Mouse (Mus musculus): ENCODE results near the gene Socs7. TPM values are rescaled to one million over a fixed set of nuclear protein-coding genes. Genes with fewer than 3 reads are reported as not detected.
A peak's percentile ranks its signal among the peaks of the same experiment; 100 is the strongest.

The Socs7 gene
- polyA plus RNA-seq, 1 experiment from 2014 or later: 9.0 TPM

GRCm38 (mm10) chr11:97368501-97368900 lies 6.2 kb downstream of the Socs7 start:
- Histone ChIP-seq H3K36me3 (no peaks in the 10 kb centered on the region), H3K4me2 (no peak overlapping the region), H3K4me1 (replicated peaks) (peaks cover 51% of the 10 kb centered on the region), H3K9me3 (no peaks in the 10 kb centered on the region), H3K4me3 (no peak overlapping the region), H3K27ac (replicated peaks) (no peak overlapping the region), H3K9ac (no peak overlapping the region), H3K27me3 (no peaks in the 10 kb centered on the region)
- ATAC-seq (ENCODE audit: low FRiP score, low read depth): no peak
- 78% methylated on average over 5 of the region's 5 CpGs for WGBS

- Histone ChIP-seq H3K27me3 (no peaks in the 10 kb centered on the region), H3K4me1 (replicated peaks) (peaks cover 31% of the 10 kb centered on the region), H3K36me3 (peaks cover 10% of the 10 kb centered on the region), H3K4me2 (no peak overlapping the region), H3K9ac (no peak overlapping the region), H3K9me3 (no peaks in the 10 kb centered on the region), H3K4me3 (no peak overlapping the region), H3K27ac (replicated peaks) (peak overlapping the region; percentile 63; the same call in 1 of the 2 replicates)
- no peak for ATAC-seq (ENCODE audit: low FRiP score, low read depth)
- 51% methylated on average over 7 of the region's 7 CpGs for WGBS
These were observed 8.2 kb downstream of the Socs7 start for GRCm38 (mm10) chr11:97370329-97371091.

GRCm38 (mm10) chr11:97372159-97372864 lies 10.0 kb downstream of the Socs7 start:
- ATAC-seq (ENCODE audit: low FRiP score, low read depth): no peak
- Histone ChIP-seq H3K27me3 (no peaks in the 10 kb centered on the region), H3K4me1 (replicated peaks) (peaks cover 18% of the 10 kb centered on the region), H3K9me3 (no peaks in the 10 kb centered on the region), H3K27ac (replicated peaks) (no peak overlapping the region), H3K36me3 (peaks cover 21% of the 10 kb centered on the region), H3K4me2 (no peak overlapping the region), H3K4me3 (no peak overlapping the region), H3K9ac (no peak overlapping the region)
- WGBS: 88% methylated on average over 6 of the region's 6 CpGs

DNA sequence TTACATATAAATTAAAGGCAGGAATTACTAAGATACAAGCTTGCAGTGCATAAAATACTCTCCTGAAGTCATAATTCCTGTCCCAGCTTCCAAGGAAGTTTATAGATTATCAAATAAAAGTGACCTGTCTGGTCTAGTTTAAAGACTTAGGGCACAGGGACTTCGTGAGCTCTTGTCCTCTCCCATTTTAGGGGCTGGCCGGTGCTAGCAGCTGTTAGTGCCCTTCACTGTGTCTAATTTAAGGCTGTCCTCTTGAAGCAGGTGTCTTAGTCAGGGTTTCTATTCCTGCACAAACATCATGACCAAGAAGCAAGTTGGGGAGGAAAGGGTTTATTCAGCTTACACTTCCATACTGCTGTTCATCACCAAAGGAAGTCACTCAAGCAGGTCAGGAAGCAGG lies 11.1 kb downstream of the Socs7 start:
- Histone ChIP-seq H3K4me2 (no peak overlapping the region), H3K9me3 (no peaks in the 10 kb centered on the region), H3K27ac (replicated peaks) (no peak overlapping the region), H3K4me1 (replicated peaks) (peaks cover 12% of the 10 kb centered on the region), H3K9ac (no peak overlapping the region), H3K27me3 (no peaks in the 10 kb centered on the region), H3K4me3 (no peak overlapping the region), H3K36me3 (peaks cover 32% of the 10 kb centered on the region)
- 93% methylated on average over 2 of the region's 2 CpGs for WGBS
- ATAC-seq (ENCODE audit: low FRiP score, low read depth): no peak

DNA sequence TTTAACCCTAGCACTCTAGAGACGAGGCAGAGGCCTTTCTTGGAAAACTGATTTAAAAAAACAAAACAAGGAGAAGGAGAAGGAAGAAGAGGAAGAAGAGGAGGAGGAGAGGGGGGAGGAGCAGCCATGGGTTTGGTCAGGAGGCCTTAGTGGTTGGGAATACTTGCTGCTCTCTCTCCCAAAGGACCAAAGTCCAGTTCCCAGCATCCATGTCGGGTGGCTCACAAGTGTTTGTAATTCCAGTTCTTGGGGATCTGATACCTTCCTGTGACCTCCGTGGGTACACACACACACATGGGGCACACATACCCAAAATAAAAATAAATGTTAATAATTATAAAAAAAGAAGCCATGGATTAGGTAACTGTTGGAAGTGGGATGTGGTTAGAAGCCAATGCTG lies 17.7 kb downstream of the Socs7 start:
- Histone ChIP-seq H3K27ac (replicated peaks) (no peak overlapping the region), H3K4me3 (no peak overlapping the region), H3K36me3 (peaks cover 57% of the 10 kb centered on the region), H3K4me1 (replicated peaks) (no peaks in the 10 kb centered on the region), H3K9me3 (no peaks in the 10 kb centered on the region), H3K4me2 (no peak overlapping the region), H3K9ac (no peak overlapping the region), H3K27me3 (no peaks in the 10 kb centered on the region)
- no peak for ATAC-seq (ENCODE audit: low FRiP score, low read depth)
- WGBS: 85% methylated on average over 3 of the region's 3 CpGs

- Histone ChIP-seq H3K4me2 (no peak overlapping the region), H3K27me3 (no peaks in the 10 kb centered on the region), H3K36me3 (peaks cover 50% of the 10 kb centered on the region), H3K9ac (no peak overlapping the region), H3K9me3 (no peaks in the 10 kb centered on the region), H3K4me3 (no peak overlapping the region), H3K27ac (replicated peaks) (no peak overlapping the region), H3K4me1 (replicated peaks) (no peaks in the 10 kb centered on the region)
- ATAC-seq (ENCODE audit: low FRiP score, low read depth): no peak
- 99% methylated on average over 2 of the region's 2 CpGs for WGBS
These were observed 20.7 kb downstream of the Socs7 start for GRCm38 (mm10) chr11:97383017-97383416.

DNA sequence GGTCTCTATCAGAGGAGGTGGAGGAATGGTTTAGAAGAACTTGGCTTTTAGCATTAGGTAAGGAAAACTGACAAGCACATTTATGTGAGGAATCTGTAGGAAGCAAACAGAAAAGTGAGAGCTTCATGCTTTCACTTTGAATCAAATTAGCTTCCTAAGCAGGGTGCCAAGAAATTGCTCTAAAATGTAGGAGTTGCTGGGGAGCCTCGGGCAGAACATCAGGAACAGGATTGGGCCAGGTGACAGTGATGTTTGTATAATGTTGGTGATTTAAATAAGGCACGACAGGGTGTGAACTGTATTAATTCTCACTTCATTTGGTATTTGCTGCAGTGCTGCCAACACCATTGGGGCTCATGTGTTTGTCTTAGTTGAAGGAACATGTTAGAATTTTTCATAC lies 21.4 kb downstream of the Socs7 start:
- Histone ChIP-seq H3K27ac (replicated peaks) (no peak overlapping the region), H3K4me1 (replicated peaks) (no peaks in the 10 kb centered on the region), H3K4me2 (no peak overlapping the region), H3K27me3 (no peaks in the 10 kb centered on the region), H3K9me3 (no peaks in the 10 kb centered on the region), H3K4me3 (no peak overlapping the region), H3K9ac (no peak overlapping the region), H3K36me3 (peaks cover 47% of the 10 kb centered on the region)
- 73% methylated on average over 2 of the region's 2 CpGs for WGBS
- ATAC-seq (ENCODE audit: low FRiP score, low read depth): no peak

- no peak for ATAC-seq (ENCODE audit: low FRiP score, low read depth)
- WGBS: 96% methylated on average over 2 of the region's 2 CpGs
- H3K4me2 ChIP-seq: no peak overlapping the region
- no peaks in the 10 kb centered on the region for H3K27me3 ChIP-seq
- no peak overlapping the region for H3K27ac ChIP-seq (replicated peaks)
- H3K9ac ChIP-seq: no peak overlapping the region
- peaks cover 6% of the 10 kb centered on the region; the same call in 1 of the 2 replicates for H3K4me1 ChIP-seq (replicated peaks)
- no peaks in the 10 kb centered on the region for H3K9me3 ChIP-seq
- H3K4me3 ChIP-seq: no peak overlapping the region
- peaks cover 62% of the 10 kb centered on the region for H3K36me3 ChIP-seq
These were observed 25.5 kb downstream of the Socs7 start for GRCm38 (mm10) chr11:97387811-97388210.

DNA sequence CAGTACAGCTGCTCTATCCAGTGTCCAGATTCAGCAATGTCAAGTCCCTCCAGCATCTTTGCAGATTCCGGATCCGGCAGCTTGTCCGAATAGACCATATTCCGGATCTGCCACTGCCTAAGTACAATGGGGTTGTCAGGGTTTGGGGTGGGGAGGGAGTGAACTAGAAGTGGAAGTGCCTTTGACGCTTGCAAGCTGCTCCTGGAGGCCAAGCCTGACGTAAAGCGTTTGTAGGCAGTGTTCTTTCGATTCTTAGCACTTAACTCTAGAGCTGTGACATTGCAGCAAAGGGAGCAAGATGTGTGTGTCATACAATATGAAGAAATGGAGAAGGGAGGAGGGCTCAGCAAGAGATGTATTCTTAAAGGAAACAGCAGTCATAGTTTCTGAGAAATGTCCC lies 26.8 kb downstream of the Socs7 start:
- Histone ChIP-seq H3K4me1 (replicated peaks) (peaks cover 6% of the 10 kb centered on the region; the same call in 1 of the 2 replicates), H3K9ac (no peak overlapping the region), H3K4me3 (no peak overlapping the region), H3K36me3 (peaks cover 53% of the 10 kb centered on the region), H3K27me3 (no peaks in the 10 kb centered on the region), H3K4me2 (no peak overlapping the region), H3K27ac (replicated peaks) (no peak overlapping the region), H3K9me3 (no peaks in the 10 kb centered on the region)
- ATAC-seq (ENCODE audit: low FRiP score, low read depth): no peak
- WGBS: 93% methylated on average over 8 of the region's 8 CpGs

DNA sequence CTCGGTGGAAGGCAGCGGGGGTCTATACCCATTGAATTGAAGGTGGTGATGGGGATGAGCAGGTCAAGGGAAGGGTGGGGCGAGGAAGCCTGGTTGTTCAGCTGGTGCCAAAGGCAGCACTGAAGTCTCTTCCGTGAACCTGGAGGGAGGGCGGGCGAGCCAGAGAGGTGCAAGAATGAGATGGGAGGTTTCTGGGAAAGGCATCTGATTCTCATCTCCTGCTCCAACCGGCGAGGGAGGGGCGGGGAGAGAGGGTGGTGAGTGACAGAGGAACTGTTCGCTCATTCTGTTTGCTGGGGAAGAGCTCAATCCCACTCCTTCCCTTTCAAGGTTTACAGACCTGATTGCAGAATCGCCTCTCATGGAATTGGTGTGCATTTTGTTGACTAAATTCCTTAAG lies 31.3 kb downstream of the Socs7 start:
- Histone ChIP-seq H3K27ac (replicated peaks) (no peak overlapping the region), H3K4me3 (no peak overlapping the region), H3K9me3 (no peaks in the 10 kb centered on the region), H3K4me1 (replicated peaks) (peaks cover 6% of the 10 kb centered on the region; the same call in 1 of the 2 replicates), H3K4me2 (no peak overlapping the region), H3K9ac (no peak overlapping the region), H3K36me3 (peaks cover 46% of the 10 kb centered on the region), H3K27me3 (no peaks in the 10 kb centered on the region)
- WGBS: 77% methylated on average over 11 of the region's 11 CpGs
- ATAC-seq (ENCODE audit: low FRiP score, low read depth): no peak

DNA sequence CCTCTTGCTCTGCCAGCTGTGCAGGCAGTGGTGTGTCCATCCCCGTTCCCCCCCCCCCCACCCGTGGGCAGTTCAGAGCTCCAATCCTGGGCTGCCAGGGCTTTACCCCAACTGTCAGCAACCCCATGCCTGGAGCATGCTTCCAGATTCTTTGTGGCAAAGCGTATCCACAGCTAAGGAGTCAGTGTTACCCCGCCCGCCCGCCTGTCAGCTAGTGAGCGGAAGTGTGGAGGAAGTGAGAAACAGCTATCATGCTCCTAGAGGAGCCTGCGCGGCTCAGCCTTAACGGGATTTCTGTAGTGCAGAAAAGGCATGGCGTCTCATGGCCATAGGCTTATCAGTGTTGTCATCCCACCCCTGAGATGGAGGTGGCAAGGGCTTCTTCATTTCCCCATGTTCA lies 31.8 kb downstream of the Socs7 start:
- H3K4me1 ChIP-seq (replicated peaks): peaks cover 6% of the 10 kb centered on the region; the same call in 1 of the 2 replicates
- no peak overlapping the region for H3K27ac ChIP-seq (replicated peaks)
- H3K36me3 ChIP-seq: peaks cover 41% of the 10 kb centered on the region
- H3K4me3 ChIP-seq: no peak overlapping the region
- no peaks in the 10 kb centered on the region for H3K9me3 ChIP-seq
- ATAC-seq (ENCODE audit: low FRiP score, low read depth): no peak
- no peak overlapping the region for H3K9ac ChIP-seq
- no peaks in the 10 kb centered on the region for H3K27me3 ChIP-seq
- H3K4me2 ChIP-seq: no peak overlapping the region
- WGBS: 90% methylated on average over 11 of the region's 11 CpGs

DNA sequence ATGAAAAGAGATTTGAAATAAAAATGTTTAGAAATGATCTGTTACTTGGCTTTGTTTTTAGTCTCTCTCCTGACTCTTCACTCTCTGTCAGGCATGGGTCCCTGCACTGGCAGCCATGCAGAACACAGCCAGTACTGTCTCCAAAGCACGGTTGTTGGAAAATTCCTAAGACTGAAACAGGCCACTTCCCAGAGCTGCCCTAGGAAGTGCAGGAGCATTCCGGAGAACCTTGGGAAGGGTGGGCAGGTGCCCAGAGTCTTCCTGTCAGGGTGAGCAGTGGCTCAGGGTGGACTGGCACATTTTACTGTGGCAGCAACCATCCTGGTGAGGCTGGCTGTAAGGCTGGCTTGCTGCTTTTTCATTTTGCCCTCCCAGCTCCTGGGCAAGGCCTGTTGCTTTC lies 36.2 kb downstream of the Socs7 start:
- ATAC-seq (ENCODE audit: low FRiP score, low read depth): no peak
- no peak overlapping the region for H3K9ac ChIP-seq
- no peaks in the 10 kb centered on the region for H3K9me3 ChIP-seq

More for the DNA sequence above, 36.2 kb downstream of the Socs7 start:
- Histone ChIP-seq H3K4me1 (replicated peaks) (peaks cover 18% of the 10 kb centered on the region), H3K27me3 (no peaks in the 10 kb centered on the region), H3K36me3 (peaks cover 13% of the 10 kb centered on the region), H3K27ac (replicated peaks) (no peak overlapping the region), H3K4me2 (no peak overlapping the region), H3K4me3 (no peak overlapping the region)
- 77% methylated on average over 2 of the region's 2 CpGs for WGBS
